Mouse (Mus musculus): ENCODE results near the gene Rap1gds1.

DNA sequence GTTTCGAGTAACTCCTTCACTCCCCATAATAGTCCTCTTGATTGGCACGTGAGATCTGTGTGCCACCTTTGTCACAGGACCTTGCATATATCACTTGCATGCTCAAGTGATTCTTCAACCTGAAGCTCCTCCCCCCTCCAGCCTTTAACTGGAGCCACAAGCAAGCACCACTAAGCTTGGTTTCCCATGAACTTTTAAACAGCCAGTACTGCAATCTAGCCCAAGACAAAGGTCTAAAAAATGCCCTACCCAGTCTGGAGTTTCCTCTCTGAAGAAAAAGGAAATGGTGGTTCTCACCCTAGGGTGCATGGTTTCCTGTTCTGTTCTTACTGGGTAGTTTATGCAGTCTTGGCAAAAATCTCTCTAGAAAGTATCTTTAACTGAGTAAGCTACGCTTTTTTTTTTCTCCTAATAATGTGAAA lies 32.6 kb downstream of the Rap1gds1 start:
- TF ChIP-seq EP300 (IDR thresholded peaks at IDR 0.05; ENCODE audit: insufficient read depth, low read depth, low read length) (no peak), CTCF (IDR thresholded peaks at IDR 0.05) (no peak)
